Mouse (Mus musculus) ovary, postnatal 10 days (tissue): ENCODE measurements around the gene Sptb.

ENCODE experiments used
- DNase-seq: peaks from one replicate; pipeline ENCODE4 v3.0.0; 2022; ENCODE audit warnings: low spot score

The Sptb gene

DNA sequence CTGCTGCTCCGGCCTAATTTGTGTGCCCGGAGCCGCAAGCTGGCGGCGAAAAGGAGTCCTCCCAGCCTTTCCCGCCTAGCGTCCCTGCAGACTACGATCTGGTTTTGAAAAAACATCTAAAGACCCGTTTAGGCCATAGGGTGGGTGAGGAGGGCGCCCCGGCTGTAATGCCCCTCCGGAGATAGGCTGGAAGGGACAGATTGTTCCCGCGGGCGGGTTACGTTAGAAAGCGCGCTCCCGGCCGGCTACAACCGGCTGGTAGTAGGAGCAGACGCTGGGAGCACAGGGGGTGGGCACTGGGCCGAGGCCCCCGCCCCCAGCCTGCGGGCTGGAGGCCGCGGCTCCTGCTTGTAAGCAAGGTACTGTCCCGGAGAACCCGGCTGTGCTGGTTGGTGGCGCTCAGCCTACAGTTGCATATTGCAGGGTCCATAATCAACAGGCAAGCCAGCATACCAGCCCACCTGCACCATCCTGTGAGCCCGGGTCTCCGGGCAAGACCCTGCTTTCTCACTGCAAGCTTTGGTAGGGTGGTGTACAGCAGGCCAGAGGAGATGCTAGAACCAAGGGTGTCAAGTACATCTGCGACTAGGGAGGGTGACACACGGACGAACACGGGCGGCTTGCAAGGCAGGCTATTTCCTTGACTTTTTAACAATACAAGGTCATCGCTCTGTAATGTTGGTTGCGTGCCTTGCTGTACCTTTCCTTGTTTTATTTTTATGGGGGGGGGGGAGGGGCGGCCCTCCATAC is at the start of gene Sptb:
Gene Sptb, minus strand, starts transcription at position 197 of the 750 bp plus-strand sequence.
- DNase-seq: peak; percentile 9

DNA sequence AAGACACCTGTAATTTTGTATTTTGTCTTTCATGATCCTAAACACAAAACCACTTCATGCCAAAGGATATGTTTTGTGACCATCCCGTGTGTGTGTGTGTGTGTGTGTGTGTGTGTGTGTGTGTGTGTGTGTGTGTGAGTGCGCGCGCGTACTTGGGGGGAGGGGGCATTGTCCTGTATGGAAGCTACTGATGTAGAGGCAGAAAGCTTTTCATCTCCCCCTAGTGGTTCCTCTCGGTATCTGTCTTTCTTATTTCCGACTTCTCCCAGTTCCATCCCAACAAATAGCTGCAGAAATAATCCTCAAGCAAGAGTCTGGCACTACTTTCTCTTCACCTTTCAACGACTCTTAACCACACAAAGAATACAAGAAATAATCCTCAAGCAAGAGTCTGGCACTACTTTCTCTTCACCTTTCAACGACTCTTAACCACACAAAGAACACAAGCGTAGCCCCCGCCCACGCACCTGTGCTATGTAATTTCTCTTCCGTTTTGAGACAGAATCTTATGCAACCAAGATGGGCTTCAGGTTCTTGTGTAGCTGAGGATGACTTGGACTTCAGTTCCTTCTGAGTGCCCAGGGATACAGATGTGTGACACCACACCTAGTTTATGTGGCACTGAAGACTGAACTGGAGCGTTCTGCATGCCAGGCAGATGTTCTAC is 42.4 kb upstream of the Sptb start:
- DNase-seq: no peak

DNA sequence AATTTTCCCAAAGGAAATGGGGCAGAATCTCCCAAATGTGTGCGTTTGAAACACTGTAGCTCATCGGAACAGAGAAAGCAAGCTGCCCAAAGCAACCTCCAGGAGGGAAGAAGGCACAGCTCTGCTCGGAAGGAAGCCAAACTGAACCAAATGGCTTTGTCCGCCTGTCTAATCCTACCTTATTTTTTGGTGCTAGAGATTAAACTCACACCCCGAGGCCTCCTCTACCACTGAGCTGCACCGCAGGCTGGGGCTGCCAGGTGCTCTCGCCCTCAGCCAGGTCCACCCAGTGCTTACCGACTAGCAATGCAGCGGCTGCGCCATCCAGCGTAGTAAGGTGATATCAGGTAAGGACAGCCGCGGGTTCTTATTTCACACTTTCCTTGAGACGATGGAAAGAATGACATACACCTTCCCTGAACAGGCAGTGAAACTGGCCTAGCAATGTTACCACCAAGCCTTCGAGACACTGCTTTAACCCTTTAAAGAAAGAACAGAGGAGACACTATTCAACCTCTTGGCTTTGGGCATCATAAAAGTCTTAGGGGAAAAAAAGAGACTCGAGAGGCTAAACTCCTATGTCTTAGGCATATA is 40.6 kb upstream of the Sptb start:
- no peak for DNase-seq

DNA sequence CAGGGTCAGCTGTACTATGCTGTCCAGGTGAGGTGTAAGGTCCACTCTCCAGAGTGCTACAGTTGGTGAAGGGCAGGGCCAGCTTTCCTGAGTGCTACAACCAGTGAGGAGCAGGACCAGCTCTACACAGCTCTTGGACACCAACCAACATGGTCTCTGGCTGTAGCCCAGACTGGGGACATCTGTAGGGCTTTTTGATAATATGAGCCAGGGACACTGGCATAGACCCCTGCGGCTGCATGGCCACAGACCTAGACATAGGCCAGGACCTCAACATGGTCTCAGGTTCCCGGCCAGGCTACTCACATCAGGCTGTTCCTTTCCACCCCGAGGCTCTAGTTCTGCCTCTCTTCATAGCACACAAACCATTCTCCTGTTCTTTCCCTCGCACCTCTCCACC is 17.6 kb upstream of the Sptb start:
- DNase-seq: no peak

DNA sequence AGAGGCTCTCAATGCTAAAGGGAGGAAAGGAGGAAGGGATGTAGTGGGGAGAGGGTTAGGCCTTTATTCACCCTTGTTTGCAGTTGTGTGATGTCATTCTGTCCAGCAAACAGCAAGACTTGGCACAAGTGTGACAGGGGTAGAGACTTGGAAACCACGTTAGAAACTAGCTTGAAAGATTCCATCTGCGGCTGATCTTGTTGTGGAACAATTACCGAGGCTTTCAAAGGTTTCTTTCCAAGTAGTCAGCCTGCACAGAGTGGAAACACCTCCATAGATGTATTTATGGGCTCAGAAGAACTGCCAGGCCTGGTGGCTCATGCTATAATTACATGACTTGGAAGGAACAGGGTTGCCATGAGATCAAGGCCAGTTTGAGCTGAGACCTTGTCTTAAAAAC is 11.7 kb upstream of the Sptb start:
- DNase-seq: no peak

DNA sequence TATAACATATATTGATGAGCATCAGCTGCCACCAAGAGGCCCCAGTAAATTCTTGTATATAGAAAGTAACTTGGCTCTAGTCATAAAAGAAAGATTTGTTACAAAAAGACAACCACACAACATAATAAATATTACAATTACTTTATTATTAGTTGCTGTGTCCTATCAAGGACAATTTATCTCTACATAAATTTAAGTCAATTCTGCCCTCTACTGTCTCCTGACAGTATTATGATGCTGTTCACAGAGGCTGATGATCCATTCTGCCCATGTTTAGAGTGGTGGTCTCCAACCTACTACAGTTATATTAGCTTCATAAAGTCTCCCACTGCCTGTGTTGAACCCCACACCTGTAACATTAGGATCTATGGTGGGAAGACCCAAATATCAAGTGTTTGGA is 10.2 kb upstream of the Sptb start:
- no peak for DNase-seq

DNA sequence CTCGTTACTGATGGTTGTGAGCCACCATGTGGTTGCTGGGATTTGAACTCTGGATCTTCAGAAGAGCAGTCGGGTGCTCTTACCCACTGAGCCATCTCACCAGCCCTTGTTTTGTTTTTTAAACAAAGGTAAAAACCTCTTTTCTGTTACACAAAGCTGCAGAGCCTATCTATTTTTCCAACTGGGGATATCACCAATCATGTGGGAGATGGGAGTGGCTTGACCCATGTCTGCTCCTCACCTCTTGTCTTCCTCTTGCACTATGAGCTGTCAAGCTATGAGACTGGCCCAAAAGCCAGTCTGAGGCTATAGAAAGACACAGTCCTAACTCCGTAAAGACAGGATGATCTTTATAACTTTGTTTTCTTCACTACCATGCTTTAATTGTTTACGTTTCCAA is 8.0 kb upstream of the Sptb start:
- DNase-seq: no peak

DNA sequence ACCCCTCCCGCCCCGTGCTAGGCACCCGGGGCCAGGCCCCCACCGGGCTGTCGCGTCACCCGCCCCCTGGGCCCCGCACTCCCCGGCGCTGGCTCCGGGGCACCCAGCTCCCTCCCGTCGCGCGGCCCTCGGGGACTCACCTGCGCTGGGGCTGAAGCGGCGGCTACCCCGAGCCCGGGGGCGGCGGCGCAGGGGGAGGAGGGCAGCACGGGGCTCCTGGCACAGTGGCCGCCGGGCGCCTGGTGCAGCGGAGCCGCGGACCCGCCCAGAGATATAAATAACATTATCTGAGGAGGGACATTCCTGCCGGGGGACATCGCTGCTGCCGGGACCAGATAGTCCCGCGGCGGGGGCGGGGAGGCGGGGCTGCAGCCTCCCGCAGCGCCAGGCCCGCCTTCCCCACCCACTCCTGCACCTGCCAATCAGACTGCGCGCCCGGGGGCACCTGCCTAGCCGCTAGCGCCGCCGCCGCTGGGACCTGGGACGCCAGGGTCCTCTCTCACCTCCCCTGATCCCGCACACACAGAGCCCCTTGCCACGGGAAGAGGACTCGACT is 474 bp downstream of the Sptb start:
- DNase-seq: peak; percentile 11

DNA sequence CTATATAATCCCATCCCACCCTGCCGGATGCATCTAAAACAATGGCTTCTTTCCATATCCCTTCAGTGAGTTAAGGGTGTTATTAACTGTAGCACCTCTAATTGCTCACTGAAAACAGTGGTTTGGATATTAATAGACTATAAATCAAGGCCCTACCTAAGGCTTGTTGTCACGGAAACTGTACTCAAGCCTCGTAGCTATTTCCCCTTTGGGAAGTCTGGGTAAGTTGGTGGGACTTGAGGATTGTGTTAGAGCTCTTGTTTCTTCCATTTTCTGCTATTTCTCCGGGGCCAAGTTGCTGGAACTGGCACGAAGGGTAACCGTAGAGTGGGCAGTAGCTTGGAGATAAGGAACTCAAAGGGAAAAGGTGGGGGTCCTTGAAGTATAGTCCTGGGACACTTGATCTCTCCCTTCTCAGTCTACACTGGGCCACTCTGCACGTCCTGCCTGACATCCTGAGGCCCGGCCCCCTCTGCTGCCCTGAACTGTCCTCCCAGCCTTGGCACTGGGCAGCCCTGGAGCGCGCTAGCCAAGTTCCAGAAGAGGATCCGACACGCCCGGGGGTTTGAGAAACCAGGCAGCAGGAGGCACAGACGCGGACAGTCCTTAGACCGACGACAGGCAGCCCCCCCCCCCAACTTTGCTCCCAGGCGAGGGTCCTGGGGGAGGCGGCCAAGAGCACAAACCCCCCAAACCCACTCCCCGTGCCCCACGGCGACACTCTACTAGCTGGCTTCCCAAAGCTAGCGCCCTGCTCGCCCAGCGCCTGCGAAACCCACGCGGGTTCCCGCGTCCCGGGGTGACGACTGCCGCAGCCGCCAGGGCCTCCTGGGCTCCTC is 1.2 kb downstream of the Sptb start:
- no peak for DNase-seq

DNA sequence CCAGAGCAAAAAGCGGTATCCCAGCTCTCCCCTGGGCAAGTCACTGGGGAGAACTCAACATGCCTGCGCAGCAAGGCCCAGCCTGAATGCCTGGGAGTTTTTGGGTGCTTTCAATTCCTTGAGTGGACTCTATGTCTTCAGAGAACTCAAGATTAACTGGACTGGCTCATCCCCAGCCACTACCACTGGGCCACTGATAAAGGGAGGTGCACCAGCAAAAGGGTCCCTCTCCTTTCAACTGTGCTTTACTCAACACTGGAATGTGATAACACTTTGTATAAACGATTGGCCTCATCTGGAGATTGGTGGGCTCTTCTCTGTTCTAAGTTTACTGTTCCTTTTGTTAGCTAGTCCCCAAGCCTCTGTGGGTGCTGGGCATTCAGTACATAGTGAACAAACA is 2.2 kb downstream of the Sptb start:
- no peak for DNase-seq

DNA sequence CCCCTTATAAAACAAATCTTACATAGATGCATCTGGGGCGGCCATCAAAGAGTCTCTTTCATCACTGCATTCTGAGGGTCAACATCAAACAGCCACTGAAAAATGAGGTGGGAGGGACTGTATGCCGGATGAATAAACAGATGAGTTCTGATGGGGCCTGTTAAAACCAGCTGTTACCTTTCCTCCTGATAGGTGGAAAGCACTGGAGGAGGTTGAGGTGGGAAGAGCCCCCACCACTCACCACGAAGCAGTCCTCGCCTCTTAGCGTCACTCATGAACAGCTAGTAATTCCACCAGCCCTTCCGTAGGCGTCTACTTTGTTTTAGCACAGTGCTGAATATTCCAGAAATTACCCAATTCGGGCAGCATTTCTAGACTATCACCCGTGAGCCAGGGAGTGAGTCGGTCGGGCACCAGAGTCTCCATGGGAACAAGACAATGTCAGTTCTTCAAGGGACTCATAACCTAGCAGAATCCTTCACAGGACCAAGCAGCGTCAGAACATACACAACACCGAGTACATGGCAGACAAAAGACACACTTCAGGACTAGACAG is 13.9 kb downstream of the Sptb start:
- no peak for DNase-seq

DNA sequence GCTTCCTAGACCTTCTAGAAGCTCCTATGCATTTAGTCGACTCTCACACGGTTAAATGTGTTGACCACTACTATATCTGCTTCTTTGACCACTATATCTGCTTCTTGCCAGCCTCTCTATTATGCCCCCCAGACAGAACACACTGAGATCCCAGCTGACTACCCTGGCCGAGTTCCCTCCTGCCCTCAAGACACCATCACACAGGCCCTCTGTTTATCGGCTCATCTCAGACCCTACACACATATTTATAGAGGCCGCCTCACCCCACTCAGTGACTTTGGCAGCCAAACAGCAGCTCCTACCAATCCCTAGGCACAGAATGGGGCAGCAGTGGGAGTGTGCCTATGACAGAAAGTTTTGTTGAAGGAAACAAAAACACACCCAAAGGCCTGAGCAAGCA is 14.6 kb downstream of the Sptb start:
- no peak for DNase-seq

DNA sequence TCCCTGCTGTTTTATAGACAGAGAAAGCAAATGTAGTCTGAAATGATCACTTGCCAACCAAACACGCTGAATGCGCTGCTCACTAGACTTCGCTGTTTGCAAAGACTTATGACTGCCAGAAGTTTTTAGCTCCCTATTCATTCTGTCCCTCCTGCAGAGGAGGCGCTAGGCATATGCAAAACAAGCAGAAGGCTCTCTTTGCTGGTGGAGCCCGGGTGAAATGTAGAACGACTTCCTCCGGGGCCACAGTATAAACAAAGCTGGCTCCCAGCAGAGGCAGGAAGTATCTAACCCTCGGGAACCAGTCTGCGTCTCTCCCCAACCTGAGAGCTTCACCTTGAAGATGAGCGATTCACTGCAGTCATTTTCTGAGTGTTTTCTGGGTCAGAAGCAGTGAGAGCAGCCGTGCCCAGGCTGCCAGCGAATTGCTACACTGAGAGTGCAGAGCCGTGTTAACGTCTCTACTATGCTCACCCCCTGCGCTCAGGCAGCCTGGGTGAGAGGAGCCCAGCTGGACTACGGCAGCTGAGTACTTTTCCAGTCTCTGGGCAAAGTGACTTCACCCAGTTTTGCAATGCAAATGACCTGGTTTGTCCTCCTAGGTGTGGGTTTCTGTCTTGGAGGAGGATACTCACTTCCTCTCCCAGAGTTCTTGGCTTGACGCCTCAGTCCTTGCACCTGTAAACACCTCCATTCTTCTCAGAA is 15.4 kb downstream of the Sptb start:
- no peak for DNase-seq

DNA sequence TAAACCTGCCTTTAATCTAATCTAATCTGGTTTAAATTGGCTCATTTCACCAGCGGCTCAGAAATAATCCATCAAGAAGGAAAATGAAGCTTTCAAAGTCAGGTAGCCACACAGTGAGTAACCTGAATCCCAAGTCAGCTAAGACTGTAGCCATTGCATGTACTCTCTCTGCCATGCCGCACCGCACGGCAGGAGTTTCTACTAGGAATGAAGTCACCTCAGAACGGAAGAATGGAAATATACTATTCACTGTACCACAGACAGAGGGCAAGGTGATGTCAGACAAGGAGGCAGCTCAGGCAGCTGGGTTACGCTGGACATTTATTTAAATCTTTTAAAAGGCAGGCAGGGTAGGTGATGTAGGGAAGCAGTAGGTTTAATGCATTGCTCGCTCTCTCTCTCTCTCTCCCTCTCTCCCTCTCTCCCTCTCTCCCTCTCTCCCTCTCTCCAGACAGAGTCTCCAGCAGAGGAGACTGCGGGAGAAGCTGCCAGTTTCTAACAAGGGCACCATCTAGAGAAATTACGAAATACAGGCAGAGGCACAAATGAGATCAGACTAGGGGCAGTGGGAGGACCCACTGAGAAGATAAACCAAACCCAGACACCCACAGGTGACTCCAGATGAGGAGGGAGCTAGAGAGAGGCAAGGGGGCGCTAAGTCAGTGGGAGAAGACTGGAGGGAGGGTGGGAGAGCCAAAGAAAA is 22.7 kb downstream of the Sptb start:
- DNase-seq: no peak

DNA sequence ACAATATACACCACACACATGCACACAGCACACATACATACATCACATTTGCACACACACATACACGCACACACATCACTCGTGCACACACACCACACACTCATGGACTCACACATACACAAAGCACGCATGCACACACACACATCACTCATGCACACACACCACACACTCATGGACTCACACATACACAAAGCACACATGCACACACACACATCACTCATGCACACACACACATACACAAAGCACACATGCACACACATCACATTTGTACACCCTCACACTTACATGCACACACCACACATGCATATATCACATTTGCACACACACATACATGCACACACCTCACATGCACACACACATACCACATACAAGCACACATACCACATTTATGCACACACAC is 24.7 kb downstream of the Sptb start:
- DNase-seq: no peak

DNA sequence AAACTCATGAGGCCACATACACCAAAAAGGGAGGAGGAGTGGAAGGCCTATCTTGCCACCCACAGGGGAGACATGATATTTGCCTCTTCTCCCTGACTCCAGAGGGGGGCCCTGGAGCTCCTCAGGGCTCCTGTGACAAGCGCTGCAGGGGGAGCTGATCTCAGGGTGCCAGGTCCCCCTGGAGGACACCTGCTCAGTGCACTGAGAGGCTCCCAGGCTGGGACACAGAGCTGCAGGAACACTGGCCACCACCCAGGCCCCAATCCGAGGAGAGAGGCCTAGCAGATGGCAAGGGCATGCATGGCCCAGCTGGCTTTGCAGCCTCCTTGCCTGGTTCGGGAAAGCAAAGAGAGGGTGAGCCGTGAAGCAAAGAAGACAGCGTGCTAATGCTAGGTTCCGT is 25.9 kb downstream of the Sptb start:
- DNase-seq: no peak

DNA sequence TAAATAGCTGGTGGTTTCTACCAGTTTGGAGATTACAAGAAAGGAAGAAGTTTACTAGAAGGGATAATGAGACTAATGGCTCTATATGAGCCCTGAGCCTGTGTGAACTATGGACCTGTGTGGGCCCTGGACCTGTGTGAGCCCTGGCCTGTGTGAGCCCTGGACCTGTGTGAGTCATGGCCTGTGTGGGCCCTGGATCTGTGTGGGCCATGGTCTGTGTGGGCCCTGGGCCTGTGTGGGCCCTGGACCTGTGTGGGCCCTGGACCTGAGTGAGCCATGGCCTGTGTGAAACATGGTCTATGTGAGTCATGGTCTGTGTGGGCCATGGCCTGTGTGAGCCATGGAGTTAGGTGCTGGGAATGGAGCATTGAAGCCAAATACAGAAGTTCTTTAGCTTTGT is 28.4 kb downstream of the Sptb start:
- DNase-seq: no peak

DNA sequence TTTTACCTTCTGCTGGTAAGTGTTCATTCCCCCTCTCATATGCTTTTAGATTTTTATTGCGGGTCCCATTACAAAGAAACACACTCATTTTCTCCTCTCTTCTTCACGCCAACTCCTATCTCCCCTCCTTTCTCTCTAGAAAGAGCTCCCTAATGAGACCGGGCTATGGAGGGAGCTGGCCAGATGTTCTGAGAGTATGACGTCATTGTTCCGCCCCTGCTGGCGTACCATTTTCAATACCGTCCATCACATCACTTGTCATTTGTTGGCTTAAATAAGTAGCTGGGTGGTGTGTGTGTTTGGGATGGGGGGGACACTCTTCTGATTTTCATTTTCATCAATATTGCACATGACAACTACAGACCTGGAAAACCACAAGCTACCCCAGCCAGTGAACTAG is 33.3 kb downstream of the Sptb start:
- no peak for DNase-seq

DNA sequence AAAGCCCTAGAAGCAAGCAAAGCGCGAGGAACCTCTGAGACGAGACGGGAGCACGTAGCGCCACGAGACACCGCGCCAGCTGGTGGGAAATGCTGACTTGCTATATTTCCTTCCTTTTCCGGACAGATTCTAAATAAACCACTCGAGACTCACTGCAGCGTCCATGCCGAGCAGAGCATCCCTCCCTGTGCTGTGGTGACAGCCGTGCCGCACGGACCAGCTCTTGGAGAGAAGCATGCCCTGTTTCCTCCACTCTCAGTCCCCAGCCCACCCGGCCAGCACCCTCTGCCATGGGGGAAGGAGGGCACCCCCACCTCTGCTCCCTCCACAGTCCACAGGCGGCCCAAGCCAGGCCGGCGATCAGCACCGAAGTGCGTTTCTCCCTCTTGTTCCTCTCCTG is 33.9 kb downstream of the Sptb start:
- no peak for DNase-seq

DNA sequence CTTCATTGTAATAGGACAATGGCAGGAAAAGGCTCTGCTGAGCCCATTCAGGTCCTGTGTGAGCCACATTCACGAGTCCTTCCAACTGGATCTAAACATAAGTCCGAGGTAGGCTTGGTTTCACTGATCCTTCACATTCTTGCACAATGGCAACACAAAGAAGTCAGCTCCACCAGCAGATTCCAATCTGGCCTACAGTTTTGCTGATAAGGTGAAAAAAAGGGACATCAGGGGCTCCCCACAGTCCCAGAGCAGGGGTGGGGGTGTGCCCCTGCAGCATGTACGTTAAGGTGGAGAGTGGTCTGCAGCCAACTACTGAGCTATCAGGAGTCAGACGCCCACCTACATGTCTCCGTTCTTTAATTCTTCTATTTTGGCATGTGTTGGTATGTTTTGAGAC is 35.0 kb downstream of the Sptb start:
- no peak for DNase-seq

DNA sequence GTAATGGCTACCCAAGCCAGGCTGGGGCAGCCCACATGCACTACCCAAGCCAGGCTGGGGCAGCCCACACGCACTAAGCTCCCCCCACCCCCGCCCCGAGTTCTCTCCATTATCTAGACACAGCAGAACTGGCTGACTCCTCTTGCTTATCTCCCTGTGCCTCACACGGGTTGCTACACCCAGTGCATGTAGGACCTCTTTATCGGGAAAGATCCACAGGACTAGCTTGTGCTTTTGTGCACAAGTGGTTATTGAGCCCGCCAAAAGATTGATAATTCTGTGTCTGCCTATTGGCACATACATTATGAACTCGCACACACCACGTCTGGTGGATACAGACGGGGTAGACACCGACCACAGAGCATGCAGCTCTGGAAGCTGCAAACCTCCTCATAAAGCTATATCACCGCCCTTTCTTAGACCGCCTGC is 36.5 kb downstream of the Sptb start:
- no peak for DNase-seq
